Mouse (Mus musculus): ENCODE data around the gene Coq10b. TPM values are rescaled to one million over a fixed set of nuclear protein-coding genes. Genes with fewer than 3 reads are reported as not detected.

The Coq10b gene
- polyA plus RNA-seq, 1 experiment from 2014 or later, result 22.9 TPM

DNA sequence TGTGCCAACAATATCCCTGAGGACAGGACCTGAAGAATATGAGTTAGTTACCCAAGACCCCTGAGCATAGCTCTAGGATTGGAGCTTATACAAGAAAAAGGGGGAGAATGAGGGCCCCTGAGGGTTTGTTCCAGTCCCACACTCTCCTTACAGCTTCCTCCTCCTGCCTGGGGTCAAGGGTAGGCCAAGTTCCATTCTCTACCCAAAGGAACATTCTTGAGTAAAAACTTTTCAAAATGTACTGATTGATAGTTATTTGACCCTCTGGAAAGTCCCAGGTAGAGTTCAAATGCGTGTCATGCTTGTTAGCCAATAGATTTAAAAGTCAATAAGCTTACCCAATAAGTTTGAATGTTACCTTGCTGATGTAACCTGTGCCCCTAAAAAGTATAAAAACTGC lies 55.1 kb downstream of the Coq10b start:
- H3K36me3 ChIP-seq (ENCODE audit: insufficient read depth), result no peaks in the 10 kb centered on the region
- no peaks in the 10 kb centered on the region for H3K4me1 ChIP-seq (ENCODE audit: insufficient read depth)
- no peak for TF ChIP-seq CTCF (IDR thresholded peaks at IDR 0.05; ENCODE audit: low read depth)
- DNase-seq (no peak), ATAC-seq (ENCODE audit: insufficient read depth) (no peak)
- 74% methylated on average over 1 of the region's 1 CpGs for WGBS
- H3K4me3 ChIP-seq (ENCODE audit: low read depth, low read length), result no peak overlapping the region
- no peak overlapping the region for H3K9ac ChIP-seq
- no peak overlapping the region for H3K27ac ChIP-seq (ENCODE audit: low read depth)
- no peaks in the 10 kb centered on the region for H3K9me3 ChIP-seq (ENCODE audit: low read depth, low read length)
- no peak overlapping the region for H3K4me2 ChIP-seq
- H3K27me3 ChIP-seq (ENCODE audit: insufficient read depth, low read length), result no peaks in the 10 kb centered on the region

DNA sequence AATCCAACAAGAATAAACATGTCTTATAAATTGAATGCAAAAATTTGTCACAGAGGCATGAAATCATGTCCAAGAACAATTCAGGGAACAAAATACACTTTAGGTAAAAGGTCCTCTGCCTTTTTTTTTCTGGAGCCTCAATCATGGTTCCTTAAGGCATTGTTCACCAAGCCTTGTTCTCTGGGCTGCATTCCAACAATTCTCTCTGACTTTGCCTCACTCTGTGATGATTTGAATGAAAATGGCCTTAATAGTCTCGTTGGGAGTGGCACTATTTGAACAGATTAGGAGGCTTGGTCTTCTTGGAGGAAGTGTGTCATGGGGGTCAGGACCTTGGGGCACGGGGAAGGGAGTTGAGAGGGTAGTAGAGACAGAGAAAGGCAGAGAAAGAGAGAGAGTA lies 55.9 kb downstream of the Coq10b start:
- no peaks in the 10 kb centered on the region for H3K36me3 ChIP-seq (ENCODE audit: insufficient read depth)
- no peak for TF ChIP-seq CTCF (IDR thresholded peaks at IDR 0.05; ENCODE audit: low read depth)

DNA sequence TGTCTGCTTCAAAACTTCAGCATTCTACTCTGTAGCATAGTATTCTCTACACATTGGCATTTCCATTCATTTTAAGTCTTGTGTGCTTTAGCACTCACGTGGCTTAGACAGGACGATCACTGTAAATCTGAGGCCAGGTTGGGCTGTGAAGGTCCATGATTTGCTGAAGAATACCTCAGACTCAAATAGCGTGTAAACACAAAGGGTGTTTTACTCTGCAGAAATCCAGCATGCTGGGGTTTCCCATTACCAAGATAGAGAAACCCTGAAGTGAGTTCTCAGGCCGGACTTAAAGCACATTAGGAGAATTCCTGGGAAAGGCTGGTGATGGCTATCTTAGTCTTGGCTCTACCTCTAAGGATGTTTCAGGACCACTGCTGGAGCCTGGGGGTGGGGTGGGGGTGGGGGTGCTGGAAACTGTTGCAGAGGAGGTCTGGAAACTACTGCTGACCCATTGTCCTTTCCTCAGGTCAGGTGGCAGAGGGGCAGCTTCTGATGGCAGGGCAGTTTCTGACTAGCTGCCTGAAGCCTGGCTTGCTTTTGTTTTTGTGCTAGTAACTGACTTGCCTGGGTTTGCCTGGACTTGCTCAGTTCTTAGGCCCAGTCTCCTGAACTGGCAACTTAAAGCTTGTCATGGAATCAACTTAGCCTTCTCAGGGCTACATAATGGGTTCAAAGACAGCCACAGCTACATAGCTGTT lies 56.6 kb downstream of the Coq10b start:
- no peaks in the 10 kb centered on the region for H3K36me3 ChIP-seq (ENCODE audit: insufficient read depth)
- TF ChIP-seq CTCF (IDR thresholded peaks at IDR 0.05; ENCODE audit: low read depth), result no peak
- 87% methylated on average over 4 of the region's 4 CpGs for WGBS

More for the DNA sequence above, 55.9 kb downstream of the Coq10b start:
- Histone ChIP-seq H3K27ac (ENCODE audit: low read depth) (no peak overlapping the region), H3K4me1 (ENCODE audit: insufficient read depth) (no peaks in the 10 kb centered on the region), H3K4me3 (ENCODE audit: low read depth, low read length) (no peak overlapping the region), H3K4me2 (no peak overlapping the region), H3K9ac (no peak overlapping the region), H3K9me3 (ENCODE audit: low read depth, low read length) (no peaks in the 10 kb centered on the region), H3K27me3 (ENCODE audit: insufficient read depth, low read length) (no peaks in the 10 kb centered on the region)
- no peak for ATAC-seq (ENCODE audit: insufficient read depth)
- 58% methylated on average over 2 of the region's 2 CpGs for WGBS
- no peak for DNase-seq

More for the DNA sequence above, 56.6 kb downstream of the Coq10b start:
- no peak overlapping the region for H3K4me3 ChIP-seq (ENCODE audit: low read depth, low read length)
- no peak for ATAC-seq (ENCODE audit: insufficient read depth)
- no peak for DNase-seq
- no peak overlapping the region for H3K4me2 ChIP-seq
- H3K27ac ChIP-seq (ENCODE audit: low read depth), result no peak overlapping the region
- no peaks in the 10 kb centered on the region for H3K9me3 ChIP-seq (ENCODE audit: low read depth, low read length)
- no peaks in the 10 kb centered on the region for H3K27me3 ChIP-seq (ENCODE audit: insufficient read depth, low read length)
- H3K4me1 ChIP-seq (ENCODE audit: insufficient read depth), result no peaks in the 10 kb centered on the region
- H3K9ac ChIP-seq, result no peak overlapping the region

Other genes with a start within 250 kb of the Coq10b start
- 18.3 and 22.2 TPM in 2 replicates for gene Ankrd44, start 126.4 kb upstream of the Coq10b start, polyA plus RNA-seq (2014; fragmentation: Nextera tagmentation; extraction: Ambion mirVana)
- gene Sf3b1, start 25.3 kb upstream of the Coq10b start, polyA plus RNA-seq (2014; fragmentation: Nextera tagmentation; extraction: Ambion mirVana), result 313 and 342 TPM in 2 replicates
- 435 and 439 TPM in 2 replicates for gene Hspe1, start 35.4 kb downstream of the Coq10b start, polyA plus RNA-seq (2014; fragmentation: Nextera tagmentation; extraction: Ambion mirVana)
- 312 and 315 TPM in 2 replicates for gene Hspd1, start 35.5 kb downstream of the Coq10b start, polyA plus RNA-seq (2014; fragmentation: Nextera tagmentation; extraction: Ambion mirVana)
- 141 TPM in 2 replicates for gene Mob4, start 78.5 kb downstream of the Coq10b start, polyA plus RNA-seq (2014; fragmentation: Nextera tagmentation; extraction: Ambion mirVana)
- 12.1 and 12.6 TPM in 2 replicates for gene Rftn2, start 174.0 kb downstream of the Coq10b start, polyA plus RNA-seq (2014; fragmentation: Nextera tagmentation; extraction: Ambion mirVana)
- 2.9 and 3.3 TPM in 2 replicates for gene Mars2, start 184.4 kb downstream of the Coq10b start, polyA plus RNA-seq (2014; fragmentation: Nextera tagmentation; extraction: Ambion mirVana)

All from lung, embryonic 14.5 days (tissue).